Mouse (Mus musculus): Measurements from ENCODE around the gene Nckap5l.
A peak's percentile ranks its signal among the peaks of the same experiment; 100 is the strongest.

Nckap5l gene

GRCm38 (mm10) chr15:99431504-99431903 lies 26.0 kb downstream of the Nckap5l start:
- no peak for DNase-seq (ENCODE audit: low read depth, low spot score)

- no peak for DNase-seq (ENCODE audit: low read depth, low spot score)
Observed at GRCm38 (mm10) chr15:99431063-99431462, 26.5 kb downstream of the Nckap5l start.

GRCm38 (mm10) chr15:99430394-99430793 lies 27.2 kb downstream of the Nckap5l start:
- no peak for DNase-seq (ENCODE audit: low read depth, low spot score)

- DNase-seq (ENCODE audit: low read depth, low spot score), result no peak
Observed at GRCm38 (mm10) chr15:99423884-99424283, 33.7 kb downstream of the Nckap5l start.

- no peak for DNase-seq (ENCODE audit: low read depth, low spot score)
Observed at GRCm38 (mm10) chr15:99423131-99423530, 34.4 kb downstream of the Nckap5l start.

GRCm38 (mm10) chr15:99422551-99422950 lies 35.0 kb downstream of the Nckap5l start:
- DNase-seq (ENCODE audit: low read depth, low spot score), result no peak

- no peak for DNase-seq (ENCODE audit: low read depth, low spot score)
Observed at GRCm38 (mm10) chr15:99421676-99422075, 35.9 kb downstream of the Nckap5l start.

GRCm38 (mm10) chr15:99421152-99421551 lies 36.4 kb downstream of the Nckap5l start:
- peak; percentile 66 for DNase-seq (ENCODE audit: low read depth, low spot score)

- peak; percentile 88 for DNase-seq (ENCODE audit: low read depth, low spot score)
Observed at GRCm38 (mm10) chr15:99420521-99421014, 37.0 kb downstream of the Nckap5l start.

GRCm38 (mm10) chr15:99420101-99420500 lies 37.4 kb downstream of the Nckap5l start:
- DNase-seq (ENCODE audit: low read depth, low spot score), result no peak

- peak; percentile 50 for DNase-seq (ENCODE audit: low read depth, low spot score)
Observed at GRCm38 (mm10) chr15:99417692-99418271, 39.8 kb downstream of the Nckap5l start.

- no peak for DNase-seq (ENCODE audit: low read depth, low spot score)
Observed at GRCm38 (mm10) chr15:99416957-99417356, 40.6 kb downstream of the Nckap5l start.

GRCm38 (mm10) chr15:99416348-99416882 lies 41.1 kb downstream of the Nckap5l start:
- DNase-seq (ENCODE audit: low read depth, low spot score), result peak; percentile 97

- peak; percentile 80 for DNase-seq (ENCODE audit: low read depth, low spot score)
Observed at GRCm38 (mm10) chr15:99415793-99416192, 41.8 kb downstream of the Nckap5l start.

GRCm38 (mm10) chr15:99411747-99412146 lies 45.8 kb downstream of the Nckap5l start:
- DNase-seq (ENCODE audit: low read depth, low spot score), result no peak

GRCm38 (mm10) chr15:99408845-99409244 lies 48.7 kb downstream of the Nckap5l start:
- no peak for DNase-seq (ENCODE audit: low read depth, low spot score)

GRCm38 (mm10) chr15:99406986-99407570 lies 50.5 kb downstream of the Nckap5l start:
- no peak for DNase-seq (ENCODE audit: low read depth, low spot score)

GRCm38 (mm10) chr15:99405150-99405549 lies 52.4 kb downstream of the Nckap5l start:
- DNase-seq (ENCODE audit: low read depth, low spot score), result no peak

GRCm38 (mm10) chr15:99403159-99403889 lies 54.2 kb downstream of the Nckap5l start:
- no peak for DNase-seq (ENCODE audit: low read depth, low spot score)

GRCm38 (mm10) chr15:99400602-99401001 lies 56.9 kb downstream of the Nckap5l start:
- DNase-seq (ENCODE audit: low read depth, low spot score), result peak; percentile 81

- DNase-seq (ENCODE audit: low read depth, low spot score), result peak; percentile 13
Observed at GRCm38 (mm10) chr15:99399503-99400245, 57.9 kb downstream of the Nckap5l start.

- DNase-seq (ENCODE audit: low read depth, low spot score), result no peak
Observed at GRCm38 (mm10) chr15:99397622-99398021, 59.9 kb downstream of the Nckap5l start.

All from 3T3-L1 (cell line).